Mouse (Mus musculus): ENCODE measurements around the gene Gid4. TPM values are rescaled to one million over a fixed set of nuclear protein-coding genes. Genes with fewer than 3 reads are reported as not detected.

Gid4 gene
- polyA plus RNA-seq, 1 experiment from 2014 or later = 27.3 TPM

DNA sequence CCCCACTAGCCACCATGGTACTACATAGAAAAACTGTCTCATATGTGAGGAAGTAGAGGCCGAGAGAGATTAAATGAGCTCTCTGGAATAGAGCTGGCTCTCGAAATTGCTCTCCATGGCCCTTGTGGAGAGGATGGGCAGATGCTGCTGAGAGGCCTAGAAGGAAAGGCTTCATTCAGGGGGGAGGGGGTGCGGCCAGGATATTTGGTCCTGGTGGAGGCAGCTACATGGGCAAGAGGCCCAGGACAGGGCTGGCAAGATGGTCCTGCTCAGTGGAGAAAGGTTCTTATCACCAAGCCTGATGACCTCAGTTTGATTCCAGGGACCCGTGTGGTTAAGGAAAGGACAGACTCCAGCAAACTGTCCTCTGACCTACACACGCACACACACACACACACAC is 31.0 kb upstream of the Gid4 start:
- H3K4me1 ChIP-seq (ENCODE audit: control insufficient read depth, insufficient read depth, low read length) = peaks cover 3% of the 10 kb centered on the region
- no peaks in the 10 kb centered on the region for H3K36me3 ChIP-seq (replicated peaks; ENCODE audit: control insufficient read depth, insufficient read depth, low read depth, low read length)
- 90% methylated on average over 5 of the region's 5 CpGs for WGBS
- H3K9me3 ChIP-seq (replicated peaks; ENCODE audit: control insufficient read depth, low read length) = no peaks in the 10 kb centered on the region
- ATAC-seq (replicated peaks; ENCODE audit: insufficient number of reproducible peaks, low FRiP score, low TSS enrichment, low read depth) = no peak
- H3K4me3 ChIP-seq (ENCODE audit: low read depth, low read length) = no peak overlapping the region
- no peak overlapping the region for H3K27ac ChIP-seq (replicated peaks; ENCODE audit: low read depth, low read length)
- no peak overlapping the region for H3K4me2 ChIP-seq (ENCODE audit: low read depth, low read length)
- DNase-seq (ENCODE audit: low spot score) = no peak
- H3K27me3 ChIP-seq (ENCODE audit: control insufficient read depth, insufficient read depth, low read length) = no peaks in the 10 kb centered on the region
- no peak overlapping the region for H3K9ac ChIP-seq (replicated peaks; ENCODE audit: low read length)

DNA sequence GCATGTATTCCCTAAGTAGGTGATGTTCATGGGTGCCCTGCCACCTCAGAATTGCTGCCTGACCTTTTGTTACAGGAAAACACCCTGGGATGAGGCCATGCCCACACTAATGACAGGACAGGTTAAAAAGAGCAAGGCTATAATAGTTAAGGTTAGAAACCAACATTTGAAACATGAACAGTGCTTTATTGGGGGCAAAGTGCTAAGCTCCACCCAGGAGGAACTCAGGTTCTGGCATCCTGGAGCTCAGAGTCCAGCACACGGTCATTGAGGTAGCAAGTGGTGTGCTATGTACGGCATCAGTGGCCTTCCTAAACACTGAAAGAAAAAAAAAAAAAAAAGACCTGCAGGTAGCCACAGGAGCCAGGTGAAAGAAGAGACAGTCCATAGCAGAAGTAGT is 29.0 kb upstream of the Gid4 start:
- DNase-seq (ENCODE audit: low spot score) = no peak
- ATAC-seq (replicated peaks; ENCODE audit: insufficient number of reproducible peaks, low FRiP score, low TSS enrichment, low read depth) = no peak
- H3K27me3 ChIP-seq (ENCODE audit: control insufficient read depth, insufficient read depth, low read length) = no peaks in the 10 kb centered on the region
- no peak overlapping the region for H3K9ac ChIP-seq (replicated peaks; ENCODE audit: low read length)
- H3K4me2 ChIP-seq (ENCODE audit: low read depth, low read length) = no peak overlapping the region
- H3K27ac ChIP-seq (replicated peaks; ENCODE audit: low read depth, low read length) = no peak overlapping the region
- no peaks in the 10 kb centered on the region for H3K36me3 ChIP-seq (replicated peaks; ENCODE audit: control insufficient read depth, insufficient read depth, low read depth, low read length)
- H3K4me1 ChIP-seq (ENCODE audit: control insufficient read depth, insufficient read depth, low read length) = peaks cover 3% of the 10 kb centered on the region
- 87% methylated on average over 2 of the region's 2 CpGs for WGBS
- H3K4me3 ChIP-seq (ENCODE audit: low read depth, low read length) = no peak overlapping the region
- H3K9me3 ChIP-seq (replicated peaks; ENCODE audit: control insufficient read depth, low read length) = no peaks in the 10 kb centered on the region

DNA sequence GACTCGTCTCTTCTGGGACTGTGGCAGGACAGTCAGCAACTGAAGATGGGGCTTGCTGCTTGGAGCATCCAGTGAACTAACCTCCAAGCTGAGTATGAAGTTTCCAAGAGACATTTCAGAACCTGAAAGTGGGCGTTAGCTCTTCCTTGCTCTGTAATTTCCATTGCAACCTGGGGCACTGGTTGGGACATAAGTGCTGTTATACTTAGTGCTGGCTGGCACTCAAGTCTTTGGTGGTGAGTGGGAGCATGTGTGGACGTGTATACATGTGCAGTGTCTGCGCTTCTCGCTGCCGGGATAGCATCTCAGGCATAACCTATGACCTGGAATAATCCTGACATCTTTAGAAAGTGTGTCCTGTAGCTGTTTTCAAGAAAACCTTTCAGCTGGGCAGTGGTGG is 25.6 kb upstream of the Gid4 start:
- 84% methylated on average over 6 of the region's 6 CpGs for WGBS
- DNase-seq (ENCODE audit: low spot score) (no peak), ATAC-seq (replicated peaks; ENCODE audit: insufficient number of reproducible peaks, low FRiP score, low TSS enrichment, low read depth) (no peak)
- no peak overlapping the region for H3K4me3 ChIP-seq (ENCODE audit: low read depth, low read length)
- H3K9me3 ChIP-seq (replicated peaks; ENCODE audit: control insufficient read depth, low read length) = no peaks in the 10 kb centered on the region
- H3K27me3 ChIP-seq (ENCODE audit: control insufficient read depth, insufficient read depth, low read length) = no peaks in the 10 kb centered on the region
- H3K4me2 ChIP-seq (ENCODE audit: low read depth, low read length) = no peak overlapping the region
- no peak overlapping the region for H3K27ac ChIP-seq (replicated peaks; ENCODE audit: low read depth, low read length)
- no peaks in the 10 kb centered on the region for H3K36me3 ChIP-seq (replicated peaks; ENCODE audit: control insufficient read depth, insufficient read depth, low read depth, low read length)
- H3K9ac ChIP-seq (replicated peaks; ENCODE audit: low read length) = no peak overlapping the region
- no peaks in the 10 kb centered on the region for H3K4me1 ChIP-seq (ENCODE audit: control insufficient read depth, insufficient read depth, low read length)

DNA sequence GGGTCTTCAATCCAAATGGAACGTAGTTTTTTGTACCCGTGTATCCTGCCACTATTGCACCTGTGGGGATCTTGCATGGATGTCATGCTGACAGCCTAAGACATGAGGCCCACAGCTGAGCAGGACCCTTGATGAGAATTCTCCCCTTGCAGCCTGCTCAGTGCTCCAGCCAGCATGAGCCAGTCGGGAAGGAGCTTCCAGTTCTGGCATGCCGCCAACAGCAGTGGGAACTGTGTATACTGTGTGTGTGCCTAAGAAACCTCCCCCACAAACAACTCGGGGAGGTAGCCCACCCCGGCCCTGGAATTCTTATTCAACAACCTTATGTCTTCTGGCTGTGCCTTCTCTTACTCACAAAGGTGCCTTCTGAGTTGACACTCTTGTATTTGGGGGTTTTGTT is 20.4 kb upstream of the Gid4 start:
- Histone ChIP-seq H3K4me3 (ENCODE audit: low read depth, low read length) (no peak overlapping the region), H3K4me2 (ENCODE audit: low read depth, low read length) (no peak overlapping the region), H3K9ac (replicated peaks; ENCODE audit: low read length) (no peak overlapping the region), H3K36me3 (replicated peaks; ENCODE audit: control insufficient read depth, insufficient read depth, low read depth, low read length) (no peaks in the 10 kb centered on the region), H3K27ac (replicated peaks; ENCODE audit: low read depth, low read length) (no peak overlapping the region), H3K27me3 (ENCODE audit: control insufficient read depth, insufficient read depth, low read length) (no peaks in the 10 kb centered on the region), H3K4me1 (ENCODE audit: control insufficient read depth, insufficient read depth, low read length) (no peaks in the 10 kb centered on the region), H3K9me3 (replicated peaks; ENCODE audit: control insufficient read depth, low read length) (no peaks in the 10 kb centered on the region)
- 80% methylated on average over 6 of the region's 6 CpGs for WGBS
- no peak for DNase-seq (ENCODE audit: low spot score)
- ATAC-seq (replicated peaks; ENCODE audit: insufficient number of reproducible peaks, low FRiP score, low TSS enrichment, low read depth) = no peak

DNA sequence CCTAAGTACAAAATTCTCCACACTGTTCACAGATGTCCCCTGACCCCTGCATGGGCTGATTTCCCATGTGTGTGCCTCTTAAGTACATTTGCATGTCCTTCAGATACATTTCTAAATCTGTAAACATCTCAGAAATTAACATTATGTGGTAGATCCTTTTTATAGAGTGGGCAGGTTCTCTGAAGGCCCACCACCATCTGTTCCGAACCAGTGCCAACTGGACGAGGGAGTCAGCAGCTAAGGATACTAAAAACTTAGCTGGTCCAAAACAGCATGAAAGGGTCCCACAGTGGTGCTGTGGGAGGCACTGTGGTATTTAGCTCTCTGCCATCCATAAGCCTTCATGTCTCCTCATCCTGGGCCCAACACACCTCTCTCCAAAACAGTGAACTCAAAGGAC is 19.8 kb upstream of the Gid4 start:
- Histone ChIP-seq H3K4me2 (ENCODE audit: low read depth, low read length) (no peak overlapping the region), H3K4me1 (ENCODE audit: control insufficient read depth, insufficient read depth, low read length) (no peaks in the 10 kb centered on the region), H3K27me3 (ENCODE audit: control insufficient read depth, insufficient read depth, low read length) (no peaks in the 10 kb centered on the region), H3K27ac (replicated peaks; ENCODE audit: low read depth, low read length) (no peak overlapping the region), H3K9me3 (replicated peaks; ENCODE audit: control insufficient read depth, low read length) (no peaks in the 10 kb centered on the region), H3K4me3 (ENCODE audit: low read depth, low read length) (no peak overlapping the region), H3K9ac (replicated peaks; ENCODE audit: low read length) (no peak overlapping the region), H3K36me3 (replicated peaks; ENCODE audit: control insufficient read depth, insufficient read depth, low read depth, low read length) (no peaks in the 10 kb centered on the region)
- WGBS = 92% methylated on average over 2 of the region's 2 CpGs
- ATAC-seq (replicated peaks; ENCODE audit: insufficient number of reproducible peaks, low FRiP score, low TSS enrichment, low read depth) (no peak), DNase-seq (ENCODE audit: low spot score) (no peak)

DNA sequence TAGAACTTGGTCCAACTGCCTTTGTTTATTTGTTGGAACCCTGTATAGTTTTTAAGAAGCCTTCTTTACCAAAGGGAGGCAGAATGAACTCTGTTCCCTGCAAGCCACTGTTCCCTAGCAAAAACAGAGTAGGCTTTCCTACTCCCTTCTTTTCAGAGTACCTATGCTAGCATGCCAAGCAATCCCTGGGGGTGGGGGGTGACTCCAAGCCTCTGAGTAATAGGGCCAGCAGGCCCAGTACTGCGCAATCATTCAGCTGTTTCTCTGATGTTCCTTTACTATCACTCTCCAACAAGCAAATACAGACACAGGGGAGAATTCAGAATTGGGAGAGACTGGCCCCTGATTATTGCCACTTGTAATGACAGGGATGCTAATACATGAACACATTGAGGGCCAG is 10.3 kb upstream of the Gid4 start:
- no peaks in the 10 kb centered on the region for H3K27me3 ChIP-seq (ENCODE audit: control insufficient read depth, insufficient read depth, low read length)
- no peak overlapping the region for H3K4me3 ChIP-seq (ENCODE audit: low read depth, low read length)
- ATAC-seq (replicated peaks; ENCODE audit: insufficient number of reproducible peaks, low FRiP score, low TSS enrichment, low read depth) (no peak), DNase-seq (ENCODE audit: low spot score) (no peak)
- H3K27ac ChIP-seq (replicated peaks; ENCODE audit: low read depth, low read length) = no peak overlapping the region
- no peaks in the 10 kb centered on the region for H3K9me3 ChIP-seq (replicated peaks; ENCODE audit: control insufficient read depth, low read length)
- 100% methylated on average over 1 of the region's 1 CpGs for WGBS
- H3K4me1 ChIP-seq (ENCODE audit: control insufficient read depth, insufficient read depth, low read length) = no peaks in the 10 kb centered on the region
- H3K36me3 ChIP-seq (replicated peaks; ENCODE audit: control insufficient read depth, insufficient read depth, low read depth, low read length) = no peaks in the 10 kb centered on the region; the same call in 1 of the 2 replicates
- H3K9ac ChIP-seq (replicated peaks; ENCODE audit: low read length) = no peak overlapping the region
- H3K4me2 ChIP-seq (ENCODE audit: low read depth, low read length) = no peak overlapping the region

DNA sequence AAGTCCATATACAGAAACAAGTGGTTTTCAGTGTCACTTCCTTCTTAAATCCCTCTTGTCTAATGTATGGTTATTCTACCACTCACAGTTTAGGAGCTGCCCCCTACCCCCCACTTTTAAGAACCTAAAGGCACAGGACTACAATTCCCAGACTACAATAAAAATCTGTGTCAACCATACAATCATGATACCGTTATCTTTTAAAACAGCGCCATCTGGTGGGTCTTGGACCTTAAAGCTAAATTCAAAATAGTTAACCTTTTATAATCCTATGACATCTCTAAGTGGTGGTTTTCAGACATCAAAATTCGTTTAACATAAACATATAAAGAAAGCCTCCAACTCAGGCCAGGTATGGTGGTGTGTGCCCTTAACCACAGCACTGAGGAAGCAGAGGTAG is 4.8 kb upstream of the Gid4 start:
- peak; percentile 90 for DNase-seq (ENCODE audit: low spot score)

DNA sequence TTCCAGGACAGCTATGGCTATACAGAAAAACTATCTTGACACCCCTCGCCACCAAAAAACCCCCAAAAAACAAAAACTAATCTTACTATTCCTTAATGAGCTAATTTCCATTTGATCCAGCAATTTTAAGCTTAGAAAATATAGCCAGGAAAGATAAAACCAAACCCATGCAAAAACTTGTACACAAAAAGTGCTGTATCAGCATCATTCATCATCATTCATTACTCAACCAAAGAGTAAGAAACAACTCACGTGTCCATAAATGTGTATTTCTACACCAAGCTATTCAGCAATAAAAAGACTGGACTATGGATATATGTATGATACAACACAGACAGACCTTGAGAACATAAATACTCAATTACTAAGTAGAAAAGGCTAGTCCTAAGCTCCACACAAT is 4.0 kb upstream of the Gid4 start:
- Histone ChIP-seq H3K4me2 (ENCODE audit: low read depth, low read length) (no peak overlapping the region), H3K9ac (replicated peaks; ENCODE audit: low read length) (no peak overlapping the region), H3K27me3 (ENCODE audit: control insufficient read depth, insufficient read depth, low read length) (no peaks in the 10 kb centered on the region), H3K36me3 (replicated peaks; ENCODE audit: control insufficient read depth, insufficient read depth, low read depth, low read length) (no peaks in the 10 kb centered on the region; the same call in 1 of the 2 replicates), H3K4me3 (ENCODE audit: low read depth, low read length) (no peak overlapping the region), H3K9me3 (replicated peaks; ENCODE audit: control insufficient read depth, low read length) (no peaks in the 10 kb centered on the region), H3K4me1 (ENCODE audit: control insufficient read depth, insufficient read depth, low read length) (no peaks in the 10 kb centered on the region), H3K27ac (replicated peaks; ENCODE audit: low read depth, low read length) (no peak overlapping the region)
- WGBS = 98% methylated on average over 2 of the region's 2 CpGs
- no peak for DNase-seq (ENCODE audit: low spot score)
- ATAC-seq (replicated peaks; ENCODE audit: insufficient number of reproducible peaks, low FRiP score, low TSS enrichment, low read depth) = no peak

More for the DNA sequence above, 4.8 kb upstream of the Gid4 start:
- H3K27me3 ChIP-seq (ENCODE audit: control insufficient read depth, insufficient read depth, low read length) = no peaks in the 10 kb centered on the region
- no peaks in the 10 kb centered on the region for H3K9me3 ChIP-seq (replicated peaks; ENCODE audit: control insufficient read depth, low read length)
- 11% methylated on average over 3 of the region's 3 CpGs for WGBS
- H3K4me1 ChIP-seq (ENCODE audit: control insufficient read depth, insufficient read depth, low read length) = no peaks in the 10 kb centered on the region
- H3K27ac ChIP-seq (replicated peaks; ENCODE audit: low read depth, low read length) = no peak overlapping the region
- H3K4me3 ChIP-seq (ENCODE audit: low read depth, low read length) = no peak overlapping the region
- no peak overlapping the region for H3K4me2 ChIP-seq (ENCODE audit: low read depth, low read length)
- H3K9ac ChIP-seq (replicated peaks; ENCODE audit: low read length) = no peak overlapping the region
- no peaks in the 10 kb centered on the region; the same call in 1 of the 2 replicates for H3K36me3 ChIP-seq (replicated peaks; ENCODE audit: control insufficient read depth, insufficient read depth, low read depth, low read length)
- no peak for ATAC-seq (replicated peaks; ENCODE audit: insufficient number of reproducible peaks, low FRiP score, low TSS enrichment, low read depth)

Data from embryonic facial prominence, embryonic 11.5 days (tissue).